Mouse (Mus musculus): ENCODE data around the gene Abcc5. TPM values are rescaled to one million over a fixed set of nuclear protein-coding genes. Genes with fewer than 3 reads are reported as not detected.
A peak's percentile ranks its signal among the peaks of the same experiment; 100 is the strongest.
"Not testable (repeated sequence)": the region's sequence is repeated elsewhere in the genome, so short reads cannot be mapped to it uniquely, and the experiment has no call there.

Gene Abcc5
- polyA plus RNA-seq (2016; fragmentation: Nextera tagmentation; extraction: Ambion mirVana): 139 and 143 TPM in 2 replicates

DNA sequence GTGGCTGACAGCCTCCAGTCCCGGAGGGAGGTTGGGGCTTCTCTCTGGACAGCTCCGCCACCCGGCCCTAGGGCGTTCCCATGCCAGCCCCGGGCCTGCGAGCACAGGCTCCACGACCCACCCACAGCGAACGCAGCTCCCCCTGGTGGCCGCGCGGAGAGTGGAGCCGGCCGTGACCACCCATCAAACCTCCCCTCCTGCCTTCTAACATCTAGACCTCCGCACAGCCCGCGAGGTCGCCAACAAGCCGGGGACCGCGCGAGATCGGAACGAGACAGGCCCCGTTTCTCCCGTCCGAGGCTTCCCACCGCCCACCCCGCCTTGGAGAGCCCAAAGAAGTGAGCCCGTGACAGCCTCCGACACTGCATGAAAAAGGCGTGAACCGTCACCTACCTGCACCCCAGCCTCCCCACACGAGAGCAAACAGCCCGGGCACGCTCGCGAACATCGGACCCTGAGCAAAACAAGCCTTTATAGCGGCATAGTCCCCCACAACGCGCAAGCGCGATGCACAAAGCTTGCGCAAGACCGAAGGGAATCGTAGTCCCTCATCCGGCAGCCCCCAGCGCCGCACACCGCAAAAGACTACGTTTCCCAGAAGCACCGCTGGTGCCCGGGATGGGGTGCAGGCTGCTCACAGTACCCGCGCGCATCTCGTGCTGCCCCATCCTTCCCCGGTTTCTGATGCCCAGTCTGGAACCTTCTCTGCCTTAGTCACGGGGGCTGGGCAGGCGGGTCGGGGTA lies at the start of gene Abcc5:
Abcc5 (minus strand) TSS at position 540 of the 744 bp plus-strand sequence.
- Histone ChIP-seq H3K4me2 (replicated peaks) (peak within 1 kb of the TSS; percentile 58), H3K9me3 (replicated peaks) (no peaks in the 10 kb centered on the region), H3K27ac (peak within 1 kb of the TSS; percentile 88), H3K27me3 (no peaks in the 10 kb centered on the region), H3K4me3 (peak within 1 kb of the TSS; percentile 62), H3K36me3 (peaks cover 9% of the 10 kb centered on the region), H3K4me1 (peaks cover 16% of the 10 kb centered on the region), H3K9ac (peak within 1 kb of the TSS; percentile 70)
- WGBS: under 1% methylated on average over 62 of the region's 62 CpGs
- peak; percentile 99 for ATAC-seq (ENCODE audit: low FRiP score)

DNA sequence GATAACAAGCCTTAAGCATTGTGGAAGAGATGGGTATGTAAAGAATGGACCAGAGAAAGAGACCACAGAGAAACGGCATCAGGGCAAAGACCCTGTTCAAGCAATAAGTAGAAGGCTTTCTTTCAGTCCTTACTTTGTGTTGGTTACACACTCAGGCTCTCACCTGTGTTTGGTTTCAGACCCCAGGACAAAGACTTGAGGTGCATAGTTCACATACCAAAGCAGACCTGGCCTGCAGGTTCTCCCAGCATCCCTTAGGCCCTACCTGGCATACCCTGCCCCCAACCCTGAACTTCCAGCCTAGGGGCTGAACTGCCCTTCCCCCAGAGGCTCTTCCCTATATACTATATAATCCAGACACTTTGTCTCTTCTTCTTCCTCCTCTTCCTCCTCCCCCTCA lies 49.1 kb upstream of the Abcc5 start:
- ATAC-seq (ENCODE audit: low FRiP score): no peak
- WGBS: 95% methylated on average over 1 of the region's 1 CpGs
- H3K9me3 ChIP-seq (replicated peaks): no peaks in the 10 kb centered on the region
- H3K36me3 ChIP-seq: no peaks in the 10 kb centered on the region
- no peak overlapping the region for H3K27ac ChIP-seq
- H3K4me1 ChIP-seq: peaks cover 3% of the 10 kb centered on the region; the same call in 1 of the 2 replicates
- no peak overlapping the region for H3K4me3 ChIP-seq
- H3K4me2 ChIP-seq (replicated peaks): no peak overlapping the region
- no peak overlapping the region for H3K9ac ChIP-seq
- no peaks in the 10 kb centered on the region for H3K27me3 ChIP-seq

DNA sequence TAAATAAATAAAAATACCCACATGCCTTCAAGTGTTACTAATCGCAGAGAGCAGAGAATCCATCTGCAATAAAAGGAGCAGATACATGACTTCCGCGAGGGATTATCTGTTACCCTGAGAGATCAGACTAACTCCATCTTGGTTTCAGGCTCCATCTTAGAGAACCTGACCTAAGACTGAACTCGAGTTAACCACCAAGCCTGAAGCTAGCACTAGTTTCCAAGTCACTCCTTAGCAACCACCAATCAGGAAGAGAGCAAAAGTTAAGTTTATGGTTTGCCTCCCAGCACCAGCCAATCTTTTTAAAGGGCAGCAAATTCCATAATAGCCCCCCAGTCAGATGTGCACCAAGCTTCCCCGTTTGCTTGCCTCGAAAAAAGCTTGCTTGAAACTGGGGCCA lies 48.6 kb upstream of the Abcc5 start:
- peaks cover 3% of the 10 kb centered on the region; the same call in 1 of the 2 replicates for H3K4me1 ChIP-seq
- ATAC-seq (ENCODE audit: low FRiP score): no peak
- H3K4me2 ChIP-seq (replicated peaks): no peak overlapping the region
- H3K36me3 ChIP-seq: no peaks in the 10 kb centered on the region
- no peaks in the 10 kb centered on the region for H3K27me3 ChIP-seq
- H3K9ac ChIP-seq: no peak overlapping the region
- WGBS: 86% methylated on average over 6 of the region's 6 CpGs
- H3K27ac ChIP-seq: no peak overlapping the region
- H3K4me3 ChIP-seq: no peak overlapping the region
- no peaks in the 10 kb centered on the region for H3K9me3 ChIP-seq (replicated peaks)

DNA sequence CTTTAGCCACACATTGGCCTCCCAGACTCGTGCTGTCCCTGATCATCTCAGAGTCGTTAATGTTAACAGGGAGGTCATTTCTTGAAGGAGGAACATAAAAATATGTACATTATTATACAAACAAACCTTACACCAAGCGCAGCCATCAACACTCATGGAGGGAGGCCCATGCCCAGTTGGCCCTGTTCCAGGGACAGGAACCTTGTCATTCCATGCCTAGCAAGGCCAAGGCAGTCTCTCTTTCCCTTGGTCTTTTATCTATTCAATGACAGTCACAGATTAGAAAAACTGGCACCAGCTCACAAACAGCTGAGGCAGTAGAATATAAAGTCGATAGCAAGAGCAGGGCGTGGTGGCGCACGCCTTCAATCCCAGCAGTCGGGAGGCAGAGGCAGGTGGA lies 48.0 kb upstream of the Abcc5 start:
- H3K27ac ChIP-seq: no peak overlapping the region
- no peak overlapping the region for H3K9ac ChIP-seq
- no peaks in the 10 kb centered on the region for H3K27me3 ChIP-seq
- no peaks in the 10 kb centered on the region for H3K9me3 ChIP-seq (replicated peaks)
- no peak for ATAC-seq (ENCODE audit: low FRiP score)
- H3K4me1 ChIP-seq: peaks cover 3% of the 10 kb centered on the region; the same call in 1 of the 2 replicates
- no peak overlapping the region for H3K4me3 ChIP-seq
- WGBS: 93% methylated on average over 8 of the region's 8 CpGs
- H3K36me3 ChIP-seq: no peaks in the 10 kb centered on the region
- no peak overlapping the region for H3K4me2 ChIP-seq (replicated peaks)

DNA sequence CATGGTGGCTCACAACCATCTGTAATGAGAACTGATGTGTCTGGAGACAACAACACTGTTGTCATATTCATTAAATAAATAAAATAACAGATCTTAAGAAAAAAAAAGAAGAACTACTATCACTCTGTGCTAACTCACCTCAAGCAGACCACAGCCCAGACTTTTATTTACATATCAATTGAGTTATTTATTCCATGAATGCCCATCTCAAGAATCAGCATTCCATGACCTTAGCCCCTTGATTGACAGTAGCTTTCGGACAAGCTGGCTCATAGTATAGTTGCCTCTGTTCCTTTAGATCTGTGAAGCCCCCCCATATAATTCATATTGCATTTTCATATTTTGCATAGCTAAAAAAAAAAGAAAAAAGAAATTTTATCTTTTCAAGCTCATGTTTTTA lies 47.6 kb upstream of the Abcc5 start:
- no peaks in the 10 kb centered on the region for H3K9me3 ChIP-seq (replicated peaks)
- H3K27me3 ChIP-seq: no peaks in the 10 kb centered on the region
- H3K4me3 ChIP-seq: no peak overlapping the region
- no peak for ATAC-seq (ENCODE audit: low FRiP score)
- H3K36me3 ChIP-seq: no peaks in the 10 kb centered on the region
- peaks cover 3% of the 10 kb centered on the region; the same call in 1 of the 2 replicates for H3K4me1 ChIP-seq
- H3K4me2 ChIP-seq (replicated peaks): no peak overlapping the region
- no peak overlapping the region for H3K27ac ChIP-seq
- WGBS: 60% methylated on average over 1 of the region's 1 CpGs
- H3K9ac ChIP-seq: no peak overlapping the region

DNA sequence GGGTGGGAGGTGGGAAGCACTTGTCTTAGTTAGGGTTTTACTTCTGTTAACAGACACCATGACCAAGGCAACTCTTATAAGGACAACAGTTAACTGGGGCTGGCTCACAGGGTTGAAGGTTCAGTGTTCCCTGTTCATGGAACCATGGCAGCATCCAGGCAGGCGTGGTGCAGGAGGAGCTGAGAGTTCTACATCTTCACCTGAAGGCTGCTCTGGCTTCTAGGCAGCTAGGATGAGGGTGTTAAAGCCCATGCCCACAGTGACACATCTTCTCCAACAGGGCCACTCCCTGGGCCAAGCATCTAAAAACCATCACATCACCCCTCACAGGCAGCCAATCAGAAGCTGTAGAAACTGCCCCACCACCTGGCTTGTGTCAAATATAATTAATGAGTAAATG lies 45.5 kb upstream of the Abcc5 start:
- Histone ChIP-seq H3K4me3 (no peak overlapping the region), H3K4me1 (no peaks in the 10 kb centered on the region), H3K4me2 (replicated peaks) (no peak overlapping the region), H3K27me3 (no peaks in the 10 kb centered on the region), H3K36me3 (no peaks in the 10 kb centered on the region), H3K9me3 (replicated peaks) (no peaks in the 10 kb centered on the region), H3K27ac (no peak overlapping the region), H3K9ac (no peak overlapping the region)
- 76% methylated on average over 1 of the region's 1 CpGs for WGBS
- no peak for ATAC-seq (ENCODE audit: low FRiP score)

DNA sequence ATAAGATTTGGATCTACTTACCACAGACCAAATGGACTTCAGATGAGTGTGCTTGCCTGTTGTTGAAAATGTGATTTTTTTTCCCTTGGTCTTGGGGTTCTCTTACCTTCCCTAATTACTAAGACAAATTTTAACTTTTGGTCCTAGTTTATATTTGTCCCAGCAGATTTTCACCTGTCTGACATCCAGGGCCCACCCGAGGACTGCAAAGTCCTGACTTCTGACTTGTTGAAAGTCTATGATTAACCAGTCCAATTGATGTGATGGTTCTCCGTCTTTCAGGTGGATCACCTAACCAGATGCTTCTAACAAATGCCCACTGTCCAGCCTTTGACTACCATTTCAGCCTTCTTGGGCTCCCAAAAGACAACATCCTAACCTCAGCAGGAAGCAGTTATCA lies 44.8 kb upstream of the Abcc5 start:
- H3K27ac ChIP-seq: no peak overlapping the region
- no peaks in the 10 kb centered on the region for H3K4me1 ChIP-seq
- H3K4me3 ChIP-seq: no peak overlapping the region
- H3K27me3 ChIP-seq: no peaks in the 10 kb centered on the region
- 84% methylated on average over 2 of the region's 2 CpGs for WGBS
- H3K4me2 ChIP-seq (replicated peaks): no peak overlapping the region
- no peak for ATAC-seq (ENCODE audit: low FRiP score)
- H3K36me3 ChIP-seq: no peaks in the 10 kb centered on the region
- no peak overlapping the region for H3K9ac ChIP-seq
- no peaks in the 10 kb centered on the region for H3K9me3 ChIP-seq (replicated peaks)

DNA sequence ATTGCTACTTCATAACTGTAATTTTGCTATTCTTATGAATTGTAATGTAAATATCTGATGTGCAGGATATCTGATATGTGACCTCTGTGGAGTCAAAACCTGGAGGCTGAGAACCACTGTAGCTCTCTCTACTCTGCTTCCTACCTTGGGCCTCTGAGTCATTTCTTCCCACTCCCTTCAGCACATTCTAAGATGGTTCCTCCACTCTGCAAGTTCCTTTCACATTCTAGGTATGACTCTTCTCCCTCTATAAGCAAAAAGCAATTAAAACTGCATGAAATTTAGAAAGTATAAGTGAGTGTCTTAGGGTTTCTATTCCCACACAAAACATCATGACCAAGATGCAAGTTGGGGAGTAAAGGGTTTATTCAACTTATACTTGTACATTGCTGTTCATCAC lies 38.5 kb upstream of the Abcc5 start:
- H3K4me3 ChIP-seq: no peak overlapping the region
- H3K9ac ChIP-seq: no peak overlapping the region
- no peaks in the 10 kb centered on the region for H3K36me3 ChIP-seq
- no peaks in the 10 kb centered on the region for H3K9me3 ChIP-seq (replicated peaks)
- ATAC-seq (ENCODE audit: low FRiP score): no peak
- H3K4me1 ChIP-seq: no peaks in the 10 kb centered on the region
- H3K27me3 ChIP-seq: no peaks in the 10 kb centered on the region
- no peak overlapping the region for H3K27ac ChIP-seq
- H3K4me2 ChIP-seq (replicated peaks): no peak overlapping the region

DNA sequence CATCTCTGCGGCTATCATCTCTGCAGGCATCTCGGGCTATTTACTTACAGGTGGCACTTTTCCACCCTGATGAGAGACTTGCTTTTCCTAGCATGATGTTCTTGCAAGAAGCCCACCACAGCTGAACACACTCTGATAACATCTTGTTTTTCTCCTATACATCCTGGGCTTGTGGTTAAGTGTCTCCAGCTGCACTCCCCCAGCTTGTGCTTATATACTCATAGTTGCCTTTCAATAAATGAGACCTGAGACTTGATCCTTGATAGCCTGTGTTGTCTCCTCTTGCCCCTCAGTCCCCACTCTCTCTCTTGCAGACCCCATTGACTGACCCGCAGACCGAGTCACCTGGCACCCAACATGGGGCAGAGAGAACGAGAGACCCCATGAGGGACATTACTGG lies 32.5 kb upstream of the Abcc5 start:
- not testable (repeated sequence) for H3K27me3 ChIP-seq; H3K27ac ChIP-seq; ATAC-seq (ENCODE audit: low FRiP score); H3K9me3 ChIP-seq (replicated peaks); H3K4me2 ChIP-seq (replicated peaks); H3K36me3 ChIP-seq; H3K9ac ChIP-seq; H3K4me1 ChIP-seq; H3K4me3 ChIP-seq
- WGBS: 93% methylated on average over 5 of the region's 5 CpGs

DNA sequence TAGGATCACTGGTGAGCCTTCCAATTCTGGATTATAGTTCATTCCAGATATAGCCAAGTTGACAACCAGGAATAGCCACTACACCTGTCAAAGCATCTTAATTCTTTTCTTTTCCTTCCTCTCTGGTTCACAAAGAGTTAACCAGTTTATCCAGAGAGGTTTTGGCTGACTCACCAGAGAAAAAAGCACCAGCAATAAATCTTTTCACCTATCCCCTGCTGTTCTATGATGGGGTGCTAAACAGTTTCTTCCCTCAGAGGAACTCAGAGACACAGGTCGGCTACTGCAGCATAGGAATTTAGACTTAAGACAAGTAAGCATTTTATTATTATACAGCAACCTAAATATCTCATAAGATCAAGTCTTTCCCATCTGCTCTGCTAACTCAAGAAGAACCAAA lies 29.9 kb upstream of the Abcc5 start:
- H3K4me3 ChIP-seq: no peak overlapping the region
- no peak overlapping the region for H3K9ac ChIP-seq
- 26% methylated on average over 1 of the region's 1 CpGs for WGBS

DNA sequence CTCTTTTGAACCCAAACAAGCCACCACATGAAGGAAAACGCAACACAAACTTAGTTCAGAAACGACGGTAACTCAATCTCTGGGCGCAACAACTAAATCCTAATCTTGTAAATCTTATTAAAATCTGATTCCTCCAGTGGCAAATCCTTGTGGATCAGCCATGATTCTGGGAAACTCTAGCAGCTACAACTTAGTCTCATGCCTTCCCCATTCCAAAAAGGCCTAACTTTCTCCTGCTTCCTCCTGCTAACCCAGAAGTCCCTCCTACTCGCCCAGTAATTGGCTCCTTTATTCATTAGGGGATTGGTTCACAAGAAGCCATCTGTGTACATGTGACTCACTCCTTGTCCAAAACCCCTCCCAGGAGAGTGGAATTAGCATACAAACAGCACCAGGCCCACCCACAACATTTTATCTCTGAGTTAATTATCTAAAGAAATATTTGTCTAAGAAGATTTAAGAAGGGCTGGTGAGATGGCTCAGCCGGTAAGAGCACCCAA lies 28.0 kb upstream of the Abcc5 start:
- no peaks in the 10 kb centered on the region for H3K27me3 ChIP-seq
- no peak for ATAC-seq (ENCODE audit: low FRiP score)
- no peak overlapping the region for H3K4me2 ChIP-seq (replicated peaks)
- no peak overlapping the region for H3K9ac ChIP-seq
- H3K36me3 ChIP-seq: no peaks in the 10 kb centered on the region
- no peaks in the 10 kb centered on the region for H3K9me3 ChIP-seq (replicated peaks)
- no peak overlapping the region for H3K4me3 ChIP-seq
- no peak overlapping the region for H3K27ac ChIP-seq
- 91% methylated on average over 6 of the region's 6 CpGs for WGBS
- H3K4me1 ChIP-seq: no peaks in the 10 kb centered on the region

More for the DNA sequence above, 29.9 kb upstream of the Abcc5 start:
- Histone ChIP-seq H3K27me3 (no peaks in the 10 kb centered on the region), H3K27ac (no peak overlapping the region), H3K4me1 (no peaks in the 10 kb centered on the region), H3K36me3 (no peaks in the 10 kb centered on the region), H3K4me2 (replicated peaks) (no peak overlapping the region), H3K9me3 (replicated peaks) (no peaks in the 10 kb centered on the region)
- ATAC-seq (ENCODE audit: low FRiP score): no peak

DNA sequence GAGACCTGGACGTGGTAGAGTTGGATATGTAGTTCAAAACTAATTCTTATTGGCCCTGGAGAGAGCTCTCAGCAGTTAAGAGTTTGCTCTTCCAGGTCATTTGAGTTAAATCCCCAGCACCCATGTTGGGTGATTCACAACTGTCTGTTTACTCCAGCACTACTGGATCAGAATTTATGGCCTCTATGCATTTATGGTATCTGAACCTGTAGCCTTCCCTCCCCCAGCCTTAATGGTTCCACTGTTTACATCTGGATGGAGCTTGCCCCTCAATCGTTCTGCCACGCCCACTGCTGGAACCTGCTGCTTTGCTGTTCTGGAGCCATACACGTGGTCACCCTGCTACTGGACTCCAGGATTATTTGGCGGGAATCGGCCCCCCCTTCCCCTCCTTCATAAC lies 25.6 kb upstream of the Abcc5 start:
- 79% methylated on average over 6 of the region's 6 CpGs for WGBS

DNA sequence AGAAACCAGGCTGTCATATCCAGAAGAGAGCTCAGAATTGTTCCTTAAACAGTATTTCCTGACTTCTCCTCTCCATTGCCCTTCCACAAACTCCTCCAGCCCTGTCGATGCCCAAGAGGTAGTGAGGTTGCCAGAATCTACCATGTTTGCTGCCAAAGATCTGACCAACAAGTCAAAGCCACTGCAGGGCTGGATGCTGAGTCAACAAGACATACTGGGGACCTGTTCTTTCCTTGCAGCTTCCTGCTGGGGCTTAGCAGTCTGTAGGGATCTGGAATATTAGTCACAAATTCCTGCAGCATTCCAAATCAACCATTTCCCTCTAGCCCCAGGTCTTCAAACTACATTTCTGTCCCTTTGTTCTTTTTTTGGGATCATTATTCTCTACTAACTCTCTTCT lies 19.7 kb upstream of the Abcc5 start:
- no peak overlapping the region for H3K9ac ChIP-seq
- WGBS: 91% methylated on average over 1 of the region's 1 CpGs
- no peak for ATAC-seq (ENCODE audit: low FRiP score)
- no peaks in the 10 kb centered on the region for H3K27me3 ChIP-seq
- no peaks in the 10 kb centered on the region for H3K9me3 ChIP-seq (replicated peaks)
- H3K4me2 ChIP-seq (replicated peaks): no peak overlapping the region
- H3K4me1 ChIP-seq: peaks cover 4% of the 10 kb centered on the region; the same call in 1 of the 2 replicates
- no peaks in the 10 kb centered on the region for H3K36me3 ChIP-seq
- H3K27ac ChIP-seq: no peak overlapping the region
- no peak overlapping the region for H3K4me3 ChIP-seq

More for the DNA sequence above, 25.6 kb upstream of the Abcc5 start:
- H3K27ac ChIP-seq: no peak overlapping the region
- H3K4me3 ChIP-seq: no peak overlapping the region
- ATAC-seq (ENCODE audit: low FRiP score): no peak
- H3K36me3 ChIP-seq: no peaks in the 10 kb centered on the region
- no peaks in the 10 kb centered on the region for H3K4me1 ChIP-seq
- no peak overlapping the region for H3K4me2 ChIP-seq (replicated peaks)
- no peaks in the 10 kb centered on the region for H3K9me3 ChIP-seq (replicated peaks)
- H3K27me3 ChIP-seq: no peaks in the 10 kb centered on the region
- no peak overlapping the region for H3K9ac ChIP-seq
